Mouse (Mus musculus): ENCODE results near the gene Col23a1. TPM values are rescaled to one million over a fixed set of nuclear protein-coding genes. Genes with fewer than 3 reads are reported as not detected.

The Col23a1 gene
- polyA plus RNA-seq, 1 experiment from 2014 or later, result 31.1 TPM

GRCm38 (mm10) chr11:51476543-51476942 lies 186.8 kb downstream of the Col23a1 start:
- H3K4me3 ChIP-seq (ENCODE audit: low read depth, low read length), result no peak overlapping the region
- 71% methylated on average over 4 of the region's 4 CpGs for WGBS
- peaks cover 14% of the 10 kb centered on the region for H3K4me1 ChIP-seq (replicated peaks; ENCODE audit: control insufficient read depth, insufficient read depth, low read length)
- no peak overlapping the region for H3K4me2 ChIP-seq (ENCODE audit: low read length)
- DNase-seq (ENCODE audit: low spot score) (no peak), ATAC-seq (replicated peaks; ENCODE audit: low FRiP score, low TSS enrichment, low read depth) (no peak)
- H3K27me3 ChIP-seq (replicated peaks; ENCODE audit: control insufficient read depth, insufficient read depth, low read length), result no peaks in the 10 kb centered on the region
- no peak overlapping the region for H3K27ac ChIP-seq (ENCODE audit: low read depth)
- H3K9me3 ChIP-seq (ENCODE audit: control insufficient read depth, low read length), result no peaks in the 10 kb centered on the region
- H3K9ac ChIP-seq (ENCODE audit: low read length), result no peak overlapping the region
- no peaks in the 10 kb centered on the region for H3K36me3 ChIP-seq (ENCODE audit: control insufficient read depth, insufficient read depth, low read length)

- H3K9ac ChIP-seq (ENCODE audit: low read length), result no peak overlapping the region
- no peak overlapping the region for H3K4me2 ChIP-seq (ENCODE audit: low read length)
- ATAC-seq (replicated peaks; ENCODE audit: low FRiP score, low TSS enrichment, low read depth) (no peak), DNase-seq (ENCODE audit: low spot score) (no peak)
- H3K36me3 ChIP-seq (ENCODE audit: control insufficient read depth, insufficient read depth, low read length), result no peaks in the 10 kb centered on the region
- no peaks in the 10 kb centered on the region for H3K27me3 ChIP-seq (replicated peaks; ENCODE audit: control insufficient read depth, insufficient read depth, low read length)
- 62% methylated on average over 8 of the region's 8 CpGs for WGBS
- H3K4me3 ChIP-seq (ENCODE audit: low read depth, low read length), result no peak overlapping the region
- H3K9me3 ChIP-seq (ENCODE audit: control insufficient read depth, low read length), result no peaks in the 10 kb centered on the region
- H3K27ac ChIP-seq (ENCODE audit: low read depth), result peak overlapping the region; percentile 34
- peaks cover 16% of the 10 kb centered on the region for H3K4me1 ChIP-seq (replicated peaks; ENCODE audit: control insufficient read depth, insufficient read depth, low read length)
Observed at GRCm38 (mm10) chr11:51477571-51477970, 187.9 kb downstream of the Col23a1 start.

DNA sequence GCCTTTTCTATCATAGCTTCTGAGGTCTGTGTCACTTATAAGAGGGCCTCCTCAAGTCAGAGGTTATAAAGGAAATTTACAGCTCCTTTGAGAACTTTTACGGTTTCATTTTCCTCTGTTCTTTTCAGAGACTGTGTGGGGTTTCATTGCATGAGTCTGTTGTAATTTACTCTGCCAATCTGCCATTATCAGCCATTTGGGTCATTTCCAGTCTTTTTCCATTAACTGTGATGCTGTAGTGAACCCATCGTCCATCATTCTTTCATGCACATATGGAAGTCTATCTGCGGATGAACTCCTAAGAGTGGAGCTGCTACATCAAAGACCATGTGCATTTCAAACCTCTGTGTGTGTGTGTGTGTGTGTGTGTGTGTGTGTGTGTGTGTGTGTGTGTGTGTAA lies 192.5 kb downstream of the Col23a1 start:
- H3K4me2 ChIP-seq (ENCODE audit: low read length), result no peak overlapping the region
- H3K36me3 ChIP-seq (ENCODE audit: control insufficient read depth, insufficient read depth, low read length), result no peaks in the 10 kb centered on the region
- H3K27me3 ChIP-seq (replicated peaks; ENCODE audit: control insufficient read depth, insufficient read depth, low read length), result no peaks in the 10 kb centered on the region
- no peak overlapping the region for H3K4me3 ChIP-seq (ENCODE audit: low read depth, low read length)
- 29% methylated on average over 3 of the region's 3 CpGs for WGBS
- no peak overlapping the region for H3K9ac ChIP-seq (ENCODE audit: low read length)
- no peaks in the 10 kb centered on the region for H3K9me3 ChIP-seq (ENCODE audit: control insufficient read depth, low read length)
- no peak for DNase-seq (ENCODE audit: low spot score)
- ATAC-seq (replicated peaks; ENCODE audit: low FRiP score, low TSS enrichment, low read depth), result no peak
- H3K4me1 ChIP-seq (replicated peaks; ENCODE audit: control insufficient read depth, insufficient read depth, low read length), result peaks cover 11% of the 10 kb centered on the region
- no peak overlapping the region for H3K27ac ChIP-seq (ENCODE audit: low read depth)

GRCm38 (mm10) chr11:51485051-51485521 lies 195.4 kb downstream of the Col23a1 start:
- Histone ChIP-seq H3K9ac (ENCODE audit: low read length) (no peak overlapping the region), H3K4me3 (ENCODE audit: low read depth, low read length) (no peak overlapping the region), H3K27ac (ENCODE audit: low read depth) (no peak overlapping the region), H3K27me3 (replicated peaks; ENCODE audit: control insufficient read depth, insufficient read depth, low read length) (no peaks in the 10 kb centered on the region), H3K36me3 (ENCODE audit: control insufficient read depth, insufficient read depth, low read length) (no peaks in the 10 kb centered on the region), H3K9me3 (ENCODE audit: control insufficient read depth, low read length) (no peaks in the 10 kb centered on the region), H3K4me1 (replicated peaks; ENCODE audit: control insufficient read depth, insufficient read depth, low read length) (peaks cover 6% of the 10 kb centered on the region; the same call in 1 of the 2 replicates), H3K4me2 (ENCODE audit: low read length) (no peak overlapping the region)
- WGBS, result 76% methylated on average over 8 of the region's 8 CpGs
- DNase-seq (ENCODE audit: low spot score), result no peak
- ATAC-seq (replicated peaks; ENCODE audit: low FRiP score, low TSS enrichment, low read depth), result no peak

GRCm38 (mm10) chr11:51485775-51486464 lies 196.2 kb downstream of the Col23a1 start:
- DNase-seq (ENCODE audit: low spot score) (no peak), ATAC-seq (replicated peaks; ENCODE audit: low FRiP score, low TSS enrichment, low read depth) (no peak)
- Histone ChIP-seq H3K36me3 (ENCODE audit: control insufficient read depth, insufficient read depth, low read length) (no peaks in the 10 kb centered on the region), H3K27ac (ENCODE audit: low read depth) (no peak overlapping the region), H3K27me3 (replicated peaks; ENCODE audit: control insufficient read depth, insufficient read depth, low read length) (no peaks in the 10 kb centered on the region), H3K9ac (ENCODE audit: low read length) (no peak overlapping the region), H3K4me2 (ENCODE audit: low read length) (no peak overlapping the region), H3K4me1 (replicated peaks; ENCODE audit: control insufficient read depth, insufficient read depth, low read length) (peaks cover 6% of the 10 kb centered on the region; the same call in 1 of the 2 replicates), H3K4me3 (ENCODE audit: low read depth, low read length) (no peak overlapping the region), H3K9me3 (ENCODE audit: control insufficient read depth, low read length) (no peaks in the 10 kb centered on the region)
- WGBS, result 59% methylated on average over 10 of the region's 10 CpGs

DNA sequence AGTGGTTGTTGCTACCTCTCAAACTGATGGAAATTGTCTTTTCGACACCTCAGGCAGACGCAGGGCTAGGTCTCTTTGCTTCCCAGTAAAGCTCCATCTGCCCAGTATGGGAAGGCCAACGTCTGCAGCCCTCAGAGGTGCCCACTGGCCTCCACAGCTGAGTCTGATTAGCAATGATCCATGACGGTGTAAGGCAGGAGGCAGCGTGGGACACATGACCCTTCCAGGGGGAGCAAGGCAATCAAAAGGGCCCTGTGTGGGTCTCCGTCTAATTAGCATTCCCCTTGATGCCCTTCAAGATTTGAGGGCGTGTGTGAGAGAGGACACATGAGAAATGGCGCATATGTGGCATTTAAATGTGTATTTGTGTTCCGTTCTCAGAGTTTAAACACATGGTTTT lies 199.1 kb downstream of the Col23a1 start:
- Histone ChIP-seq H3K27me3 (replicated peaks; ENCODE audit: control insufficient read depth, insufficient read depth, low read length) (no peaks in the 10 kb centered on the region), H3K4me3 (ENCODE audit: low read depth, low read length) (no peak overlapping the region), H3K4me2 (ENCODE audit: low read length) (no peak overlapping the region), H3K27ac (ENCODE audit: low read depth) (no peak overlapping the region), H3K9me3 (ENCODE audit: control insufficient read depth, low read length) (no peaks in the 10 kb centered on the region), H3K4me1 (replicated peaks; ENCODE audit: control insufficient read depth, insufficient read depth, low read length) (no peaks in the 10 kb centered on the region; the same call in 1 of the 2 replicates), H3K9ac (ENCODE audit: low read length) (no peak overlapping the region), H3K36me3 (ENCODE audit: control insufficient read depth, insufficient read depth, low read length) (no peaks in the 10 kb centered on the region)
- WGBS, result 63% methylated on average over 9 of the region's 9 CpGs
- no peak for DNase-seq (ENCODE audit: low spot score)
- ATAC-seq (replicated peaks; ENCODE audit: low FRiP score, low TSS enrichment, low read depth), result no peak

DNA sequence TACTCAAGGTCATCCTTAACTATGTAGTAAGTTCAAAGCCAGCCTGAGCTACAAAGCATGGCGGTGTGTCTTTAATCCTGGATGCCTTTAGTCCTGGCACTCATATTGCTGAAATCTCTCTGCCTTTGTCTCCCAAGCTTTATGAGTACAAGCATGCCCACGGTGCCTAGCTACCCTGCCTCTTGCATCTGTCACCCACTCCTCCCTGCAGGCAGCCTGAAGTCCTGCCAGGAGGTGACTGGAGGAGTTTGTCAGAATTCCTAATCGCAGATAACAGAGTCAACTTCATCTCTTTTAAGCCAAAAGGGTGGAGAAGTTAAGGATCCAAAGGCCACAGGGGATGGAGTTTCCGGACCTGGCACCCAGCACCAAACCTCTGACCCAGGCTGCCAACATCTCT lies 203.7 kb downstream of the Col23a1 start:
- Histone ChIP-seq H3K9ac (ENCODE audit: low read length) (no peak overlapping the region), H3K27ac (ENCODE audit: low read depth) (no peak overlapping the region), H3K9me3 (ENCODE audit: control insufficient read depth, low read length) (no peaks in the 10 kb centered on the region), H3K4me3 (ENCODE audit: low read depth, low read length) (no peak overlapping the region), H3K27me3 (replicated peaks; ENCODE audit: control insufficient read depth, insufficient read depth, low read length) (no peaks in the 10 kb centered on the region), H3K36me3 (ENCODE audit: control insufficient read depth, insufficient read depth, low read length) (no peaks in the 10 kb centered on the region), H3K4me2 (ENCODE audit: low read length) (no peak overlapping the region), H3K4me1 (replicated peaks; ENCODE audit: control insufficient read depth, insufficient read depth, low read length) (no peaks in the 10 kb centered on the region)
- 82% methylated on average over 4 of the region's 4 CpGs for WGBS
- ATAC-seq (replicated peaks; ENCODE audit: low FRiP score, low TSS enrichment, low read depth) (no peak), DNase-seq (ENCODE audit: low spot score) (no peak)

DNA sequence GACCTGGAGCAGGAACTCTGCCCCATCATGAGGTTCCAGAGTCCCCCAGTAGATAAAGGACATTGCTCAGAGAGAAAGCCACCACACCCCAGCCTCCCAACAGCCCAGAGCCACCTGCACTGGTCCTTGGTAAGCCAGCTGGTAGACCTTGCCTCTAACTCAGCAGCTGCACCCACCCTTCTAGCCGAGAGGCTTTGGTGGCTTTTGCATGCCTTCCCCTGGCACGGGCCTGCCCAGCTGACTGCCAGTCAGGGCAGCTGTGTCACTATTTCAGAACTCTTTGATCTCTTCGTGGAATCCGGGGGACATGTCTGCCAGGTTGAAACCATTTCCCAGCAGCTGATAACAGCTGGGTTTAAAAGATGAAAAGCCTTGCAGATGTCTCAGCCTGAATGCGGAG lies 204.5 kb downstream of the Col23a1 start:
- no peak overlapping the region for H3K4me3 ChIP-seq (ENCODE audit: low read depth, low read length)
- WGBS, result 46% methylated on average over 5 of the region's 5 CpGs
- no peak overlapping the region for H3K9ac ChIP-seq (ENCODE audit: low read length)
- DNase-seq (ENCODE audit: low spot score) (no peak), ATAC-seq (replicated peaks; ENCODE audit: low FRiP score, low TSS enrichment, low read depth) (0 out of 2 replicates have a peak, but pooled peaks have one; percentile 23)
- H3K9me3 ChIP-seq (ENCODE audit: control insufficient read depth, low read length), result no peaks in the 10 kb centered on the region
- H3K4me1 ChIP-seq (replicated peaks; ENCODE audit: control insufficient read depth, insufficient read depth, low read length), result no peaks in the 10 kb centered on the region
- H3K4me2 ChIP-seq (ENCODE audit: low read length), result no peak overlapping the region
- no peak overlapping the region for H3K27ac ChIP-seq (ENCODE audit: low read depth)
- H3K27me3 ChIP-seq (replicated peaks; ENCODE audit: control insufficient read depth, insufficient read depth, low read length), result no peaks in the 10 kb centered on the region
- H3K36me3 ChIP-seq (ENCODE audit: control insufficient read depth, insufficient read depth, low read length), result no peaks in the 10 kb centered on the region

DNA sequence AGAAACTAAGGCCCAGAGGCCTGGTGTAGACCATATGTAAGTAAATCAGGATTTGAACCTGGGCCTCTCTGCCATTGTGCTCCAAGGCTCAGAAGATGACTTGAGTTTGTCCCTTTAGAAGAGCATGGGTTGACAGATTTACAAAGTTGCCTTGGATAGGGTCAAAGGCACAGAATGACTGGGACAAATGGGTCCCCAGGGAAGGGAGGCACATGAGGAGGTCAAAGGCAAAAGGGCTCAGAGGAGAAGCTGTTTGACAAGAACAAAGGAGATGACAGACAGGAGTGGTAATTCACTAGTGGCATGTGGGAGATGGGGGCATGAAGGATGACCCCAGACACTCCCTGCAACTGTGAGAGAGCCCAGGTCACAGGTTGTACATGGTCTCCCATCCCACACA lies 210.1 kb downstream of the Col23a1 start:
- Histone ChIP-seq H3K9me3 (ENCODE audit: control insufficient read depth, low read length) (no peaks in the 10 kb centered on the region), H3K27me3 (replicated peaks; ENCODE audit: control insufficient read depth, insufficient read depth, low read length) (no peaks in the 10 kb centered on the region), H3K9ac (ENCODE audit: low read length) (no peak overlapping the region), H3K36me3 (ENCODE audit: control insufficient read depth, insufficient read depth, low read length) (no peaks in the 10 kb centered on the region), H3K4me1 (replicated peaks; ENCODE audit: control insufficient read depth, insufficient read depth, low read length) (peaks cover 10% of the 10 kb centered on the region), H3K4me2 (ENCODE audit: low read length) (no peak overlapping the region), H3K27ac (ENCODE audit: low read depth) (no peak overlapping the region), H3K4me3 (ENCODE audit: low read depth, low read length) (no peak overlapping the region)
- ATAC-seq (replicated peaks; ENCODE audit: low FRiP score, low TSS enrichment, low read depth) (no peak), DNase-seq (ENCODE audit: low spot score) (no peak)
